Mouse (Mus musculus) cerebellum, adult 2 months (tissue): ENCODE measurements at regions not wholly inside any gene's neighbourhood (a gene's known extent, or its start where the extent isn't known, plus 50 kb on each side); places are given as distances from the start of the nearest gene placed in this dataset.

Experiments used
- CTCF ChIP-seq: fragments of 200-500 bp; IDR thresholded peaks from 2 replicates; pipeline ENCODE4 v1.5.1; 2011; ENCODE audit warnings: low read depth, mild to moderate bottlenecking, control low read depth, low read length, moderate library complexity, borderline replicate concordance; ENCODE audit not compliant: insufficient read depth
- POLR2A ChIP-seq: fragments of 200-500 bp; IDR thresholded peaks from 2 replicates; pipeline ENCODE4 v1.6.1; 2011; ENCODE audit warnings: low read length, control low read depth, borderline replicate concordance; ENCODE audit not compliant: insufficient read depth

- TF ChIP-seq CTCF = no peak
- TF ChIP-seq POLR2A = no peak
Measured at GRCm38 (mm10) chr2:117745767-117746166, 365.9 kb upstream of the Thbs1 start.
